Mouse (Mus musculus): ENCODE data around the gene Fam3b. TPM values are rescaled to one million over a fixed set of nuclear protein-coding genes. Genes with fewer than 3 reads are reported as not detected.
A peak's percentile ranks its signal among the peaks of the same experiment; 100 is the strongest.

Fam3b gene
- polyA plus RNA-seq, 1 experiment from 2014 or later: not detected

- Histone ChIP-seq H3K27ac (replicated peaks) (no peak overlapping the region), H3K4me3 (no peak overlapping the region), H3K9me3 (replicated peaks) (no peaks in the 10 kb centered on the region), H3K4me1 (no peaks in the 10 kb centered on the region), H3K36me3 (no peaks in the 10 kb centered on the region), H3K27me3 (ENCODE audit: low read depth, poor library complexity, severe bottlenecking) (no peaks in the 10 kb centered on the region)
- no peak for DNase-seq (ENCODE audit: low spot score)
- 84% methylated on average over 2 of the region's 2 CpGs for WGBS
Observed at GRCm38 (mm10) chr16:97474671-97475070, 39.9 kb downstream of the Fam3b start.

GRCm38 (mm10) chr16:97467993-97468791 is 46.4 kb downstream of the Fam3b start:
- Histone ChIP-seq H3K27ac (replicated peaks) (no peak overlapping the region), H3K36me3 (no peaks in the 10 kb centered on the region), H3K9me3 (replicated peaks) (no peaks in the 10 kb centered on the region), H3K27me3 (ENCODE audit: low read depth, poor library complexity, severe bottlenecking) (no peaks in the 10 kb centered on the region), H3K4me3 (no peak overlapping the region), H3K4me1 (peaks cover 3% of the 10 kb centered on the region)
- 82% methylated on average over 4 of the region's 4 CpGs for WGBS
- no peak for DNase-seq (ENCODE audit: low spot score)

GRCm38 (mm10) chr16:97467472-97467871 is 47.1 kb downstream of the Fam3b start:
- Histone ChIP-seq H3K27me3 (ENCODE audit: low read depth, poor library complexity, severe bottlenecking) (no peaks in the 10 kb centered on the region), H3K9me3 (replicated peaks) (no peaks in the 10 kb centered on the region), H3K36me3 (no peaks in the 10 kb centered on the region), H3K4me3 (no peak overlapping the region), H3K4me1 (peaks cover 10% of the 10 kb centered on the region), H3K27ac (replicated peaks) (no peak overlapping the region)
- no peak for DNase-seq (ENCODE audit: low spot score)
- WGBS: 77% methylated on average over 3 of the region's 3 CpGs

- 53% methylated on average over 4 of the region's 4 CpGs for WGBS
- H3K27ac ChIP-seq (replicated peaks): no peak overlapping the region
- peaks cover 14% of the 10 kb centered on the region for H3K4me1 ChIP-seq
- DNase-seq (ENCODE audit: low spot score): no peak
- H3K9me3 ChIP-seq (replicated peaks): no peaks in the 10 kb centered on the region
- H3K36me3 ChIP-seq: no peaks in the 10 kb centered on the region
- no peaks in the 10 kb centered on the region for H3K27me3 ChIP-seq (ENCODE audit: low read depth, poor library complexity, severe bottlenecking)
- no peak overlapping the region for H3K4me3 ChIP-seq
Observed at GRCm38 (mm10) chr16:97466182-97466957, 48.2 kb downstream of the Fam3b start.

GRCm38 (mm10) chr16:97462481-97463181 is 52.0 kb downstream of the Fam3b start, which contains the start of gene Mx1:
Gene Mx1 (minus strand): TSS chr16:97462907.
- H3K27me3 ChIP-seq (ENCODE audit: low read depth, poor library complexity, severe bottlenecking): no peaks in the 10 kb centered on the region
- no peaks in the 10 kb centered on the region for H3K9me3 ChIP-seq (replicated peaks)
- peak; percentile 13 for DNase-seq (ENCODE audit: low spot score)
- no peak within 1 kb of the TSS for H3K4me3 ChIP-seq
- no peaks in the 10 kb centered on the region for H3K36me3 ChIP-seq
- peaks cover 14% of the 10 kb centered on the region for H3K4me1 ChIP-seq
- H3K27ac ChIP-seq (replicated peaks): peak within 1 kb of the TSS; percentile 39
- WGBS: 41% methylated on average over 4 of the region's 4 CpGs

- no peak for DNase-seq (ENCODE audit: low spot score)
- 79% methylated on average over 2 of the region's 2 CpGs for WGBS
Observed at GRCm38 (mm10) chr16:97461271-97461670, 53.3 kb downstream of the Fam3b start.

GRCm38 (mm10) chr16:97459831-97460230 is 54.8 kb downstream of the Fam3b start:
- Histone ChIP-seq H3K27me3 (ENCODE audit: low read depth, poor library complexity, severe bottlenecking) (no peaks in the 10 kb centered on the region), H3K36me3 (no peaks in the 10 kb centered on the region), H3K27ac (replicated peaks) (no peak overlapping the region), H3K9me3 (replicated peaks) (no peaks in the 10 kb centered on the region), H3K4me3 (no peak overlapping the region), H3K4me1 (peaks cover 14% of the 10 kb centered on the region)
- 92% methylated on average over 1 of the region's 1 CpGs for WGBS
- no peak for DNase-seq (ENCODE audit: low spot score)

More at GRCm38 (mm10) chr16:97461271-97461670, 53.3 kb downstream of the Fam3b start:
- H3K27me3 ChIP-seq (ENCODE audit: low read depth, poor library complexity, severe bottlenecking): no peaks in the 10 kb centered on the region
- no peaks in the 10 kb centered on the region for H3K36me3 ChIP-seq
- no peaks in the 10 kb centered on the region for H3K9me3 ChIP-seq (replicated peaks)
- H3K4me3 ChIP-seq: no peak overlapping the region
- H3K27ac ChIP-seq (replicated peaks): no peak overlapping the region
- H3K4me1 ChIP-seq: peaks cover 14% of the 10 kb centered on the region

- Histone ChIP-seq H3K27ac (replicated peaks) (no peak overlapping the region), H3K4me3 (no peak overlapping the region), H3K27me3 (ENCODE audit: low read depth, poor library complexity, severe bottlenecking) (no peaks in the 10 kb centered on the region), H3K36me3 (no peaks in the 10 kb centered on the region), H3K4me1 (no peaks in the 10 kb centered on the region), H3K9me3 (replicated peaks) (no peaks in the 10 kb centered on the region)
- no peak for DNase-seq (ENCODE audit: low spot score)
Observed at GRCm38 (mm10) chr16:97447386-97447785, 67.2 kb downstream of the Fam3b start.

- WGBS: 51% methylated on average over 14 of the region's 14 CpGs
- DNase-seq (ENCODE audit: low spot score): peak; percentile 45
- Histone ChIP-seq H3K36me3 (no peaks in the 10 kb centered on the region), H3K27me3 (ENCODE audit: low read depth, poor library complexity, severe bottlenecking) (no peaks in the 10 kb centered on the region), H3K9me3 (replicated peaks) (no peaks in the 10 kb centered on the region), H3K4me3 (no peak overlapping the region), H3K27ac (replicated peaks) (no peak overlapping the region), H3K4me1 (no peaks in the 10 kb centered on the region)
Observed at GRCm38 (mm10) chr16:97443670-97444263, 70.8 kb downstream of the Fam3b start.

- WGBS: 93% methylated on average over 9 of the region's 9 CpGs
- H3K27me3 ChIP-seq (ENCODE audit: low read depth, poor library complexity, severe bottlenecking): no peaks in the 10 kb centered on the region
Observed at GRCm38 (mm10) chr16:97441967-97442366, 72.6 kb downstream of the Fam3b start.

GRCm38 (mm10) chr16:97438191-97438590 is 76.4 kb downstream of the Fam3b start:
- H3K27me3 ChIP-seq (ENCODE audit: low read depth, poor library complexity, severe bottlenecking): no peaks in the 10 kb centered on the region
- no peaks in the 10 kb centered on the region for H3K4me1 ChIP-seq
- H3K27ac ChIP-seq (replicated peaks): no peak overlapping the region
- H3K36me3 ChIP-seq: no peaks in the 10 kb centered on the region
- DNase-seq (ENCODE audit: low spot score): no peak
- 77% methylated on average over 3 of the region's 3 CpGs for WGBS
- H3K4me3 ChIP-seq: no peak overlapping the region
- no peaks in the 10 kb centered on the region for H3K9me3 ChIP-seq (replicated peaks)

More at GRCm38 (mm10) chr16:97441967-97442366, 72.6 kb downstream of the Fam3b start:
- Histone ChIP-seq H3K4me3 (no peak overlapping the region), H3K36me3 (no peaks in the 10 kb centered on the region), H3K4me1 (no peaks in the 10 kb centered on the region), H3K9me3 (replicated peaks) (no peaks in the 10 kb centered on the region), H3K27ac (replicated peaks) (no peak overlapping the region)
- DNase-seq (ENCODE audit: low spot score): no peak

GRCm38 (mm10) chr16:97437448-97438056 is 77.1 kb downstream of the Fam3b start:
- H3K27ac ChIP-seq (replicated peaks): no peak overlapping the region
- no peak for DNase-seq (ENCODE audit: low spot score)
- no peaks in the 10 kb centered on the region for H3K4me1 ChIP-seq
- H3K27me3 ChIP-seq (ENCODE audit: low read depth, poor library complexity, severe bottlenecking): no peaks in the 10 kb centered on the region
- 66% methylated on average over 1 of the region's 1 CpGs for WGBS
- H3K4me3 ChIP-seq: no peak overlapping the region
- H3K9me3 ChIP-seq (replicated peaks): no peaks in the 10 kb centered on the region
- H3K36me3 ChIP-seq: no peaks in the 10 kb centered on the region

Data from midbrain, embryonic 10.5 days (tissue).